Mouse (Mus musculus) stomach, embryonic 15.5 days (tissue): ENCODE measurements around the gene Haus7. TPM values are rescaled to one million over a fixed set of nuclear protein-coding genes. Genes with fewer than 3 reads are reported as not detected.

ENCODE experiments used
- ATAC-seq: fragments of 200-750 bp; cut with Nextera tagmentation; 2 replicates; pipeline ENCODE4 v1.8.0; 2017; ENCODE audit warnings: low read depth, moderate number of reproducible peaks, moderate TSS enrichment; ENCODE audit not compliant: insufficient read depth, low FRiP score
- H3K27ac ChIP-seq: fragments of 300-500 bp; sonication (generic); 2 replicates; pipeline ENCODE4 v1.5.1; 2015; ENCODE audit warnings: mild to moderate bottlenecking, inconsistent platforms
- H3K27me3 ChIP-seq: fragments of 300-500 bp; sonication (generic); replicated peaks from 2 replicates; pipeline ENCODE4 v1.6.1; 2015; ENCODE audit warnings: inconsistent platforms
- H3K36me3 ChIP-seq: fragments of 300-500 bp; sonication (generic); 2 replicates; pipeline ENCODE4 v1.6.1; 2015; ENCODE audit warnings: inconsistent platforms
- H3K4me1 ChIP-seq: fragments of 300-500 bp; sonication (generic); 2 replicates; pipeline ENCODE4 v1.6.1; 2015; ENCODE audit warnings: inconsistent platforms
- H3K4me2 ChIP-seq: fragments of 300-500 bp; sonication (generic); 2 replicates; pipeline ENCODE4 v1.6.1; 2015; ENCODE audit warnings: mild to moderate bottlenecking, inconsistent platforms
- H3K4me3 ChIP-seq: fragments of 300-500 bp; sonication (generic); replicated peaks from 2 replicates; pipeline ENCODE4 v1.5.1; 2015; ENCODE audit warnings: inconsistent platforms
- H3K9ac ChIP-seq: fragments of 300-500 bp; sonication (generic); 2 replicates; pipeline ENCODE4 v1.6.1; 2015; ENCODE audit warnings: inconsistent platforms
- H3K9me3 ChIP-seq: fragments of 300-500 bp; sonication (generic); 2 replicates; pipeline ENCODE4 v1.6.1; 2016; ENCODE audit warnings: inconsistent platforms
- WGBS: fragments of 180-500 bp; shearing (Covaris S2); methylation state at CpG from one replicate; pipeline ENCODE4 v1.1.7; 2015; 5-methylcytosine and 5-hydroxymethylcytosine counted together
- polyA plus RNA-seq: library from polyadenylated mRNA; unstranded; fragments of >200 nt; fragmentation: Nextera tagmentation; extraction: Ambion mirVana; gene quantifications from 2 replicates; pipeline ENCODE4 v1.2.1, GENCODE M21; 2015

Gene Haus7
- polyA plus RNA-seq, 1 experiment from 2014 or later = 58.7 TPM

- Histone ChIP-seq H3K4me2 (no peak overlapping the region), H3K4me1 (no peaks in the 10 kb centered on the region), H3K27me3 (no peaks in the 10 kb centered on the region), H3K9ac (no peak overlapping the region), H3K4me3 (no peak overlapping the region), H3K36me3 (no peaks in the 10 kb centered on the region), H3K9me3 (no peaks in the 10 kb centered on the region), H3K27ac (peak overlapping the region; percentile 63)
- ATAC-seq = no peak
- 39% methylated on average over 2 of the region's 2 CpGs for WGBS
Measured at GRCm38 (mm10) chrX:73480334-73480733, 21.5 kb upstream of the Haus7 start.

GRCm38 (mm10) chrX:73479656-73480055 lies 20.8 kb upstream of the Haus7 start:
- Histone ChIP-seq H3K9ac (no peak overlapping the region), H3K9me3 (no peaks in the 10 kb centered on the region), H3K4me1 (no peaks in the 10 kb centered on the region), H3K4me2 (no peak overlapping the region), H3K36me3 (no peaks in the 10 kb centered on the region), H3K4me3 (no peak overlapping the region), H3K27ac (peak overlapping the region; percentile 63), H3K27me3 (no peaks in the 10 kb centered on the region)
- ATAC-seq = no peak

- no peaks in the 10 kb centered on the region for H3K27me3 ChIP-seq
- no peaks in the 10 kb centered on the region for H3K36me3 ChIP-seq
- H3K4me2 ChIP-seq = no peak overlapping the region
- no peaks in the 10 kb centered on the region for H3K9me3 ChIP-seq
- WGBS = 89% methylated on average over 2 of the region's 2 CpGs
- no peak overlapping the region for H3K9ac ChIP-seq
- H3K27ac ChIP-seq = no peak overlapping the region
- no peak for ATAC-seq
- no peak overlapping the region for H3K4me3 ChIP-seq
- no peaks in the 10 kb centered on the region for H3K4me1 ChIP-seq
Measured at GRCm38 (mm10) chrX:73477500-73477899, 18.7 kb upstream of the Haus7 start.

- Histone ChIP-seq H3K27ac (peak overlapping the region; percentile 59), H3K4me3 (no peak overlapping the region), H3K27me3 (no peaks in the 10 kb centered on the region), H3K4me1 (no peaks in the 10 kb centered on the region), H3K36me3 (no peaks in the 10 kb centered on the region), H3K4me2 (no peak overlapping the region), H3K9me3 (no peaks in the 10 kb centered on the region), H3K9ac (no peak overlapping the region)
- peak; percentile 61; the same call in 1 of the 2 replicates for ATAC-seq
- WGBS = 59% methylated on average over 2 of the region's 2 CpGs
Measured at GRCm38 (mm10) chrX:73476621-73477020, 17.8 kb upstream of the Haus7 start.

GRCm38 (mm10) chrX:73475658-73476256 lies 16.9 kb upstream of the Haus7 start:
- Histone ChIP-seq H3K4me3 (no peak overlapping the region), H3K27me3 (no peaks in the 10 kb centered on the region), H3K9me3 (no peaks in the 10 kb centered on the region), H3K27ac (peak overlapping the region; percentile 59; the same call in 1 of the 2 replicates), H3K36me3 (no peaks in the 10 kb centered on the region), H3K4me1 (no peaks in the 10 kb centered on the region), H3K4me2 (no peak overlapping the region), H3K9ac (no peak overlapping the region)
- WGBS = 85% methylated on average over 1 of the region's 1 CpGs
- no peak for ATAC-seq

GRCm38 (mm10) chrX:73474340-73475165 lies 15.7 kb upstream of the Haus7 start:
- Histone ChIP-seq H3K4me2 (no peak overlapping the region), H3K27ac (peak overlapping the region; percentile 63), H3K4me1 (no peaks in the 10 kb centered on the region), H3K36me3 (no peaks in the 10 kb centered on the region), H3K27me3 (no peaks in the 10 kb centered on the region), H3K9ac (no peak overlapping the region), H3K4me3 (no peak overlapping the region), H3K9me3 (no peaks in the 10 kb centered on the region)
- WGBS = 38% methylated on average over 12 of the region's 12 CpGs
- ATAC-seq = peak; percentile 43; the same call in 1 of the 2 replicates

GRCm38 (mm10) chrX:73471764-73472163 lies 12.9 kb upstream of the Haus7 start:
- H3K4me3 ChIP-seq = no peak overlapping the region
- H3K36me3 ChIP-seq = no peaks in the 10 kb centered on the region
- no peaks in the 10 kb centered on the region for H3K4me1 ChIP-seq
- ATAC-seq = no peak
- WGBS = 88% methylated on average over 3 of the region's 3 CpGs
- H3K27ac ChIP-seq = no peak overlapping the region
- no peak overlapping the region for H3K4me2 ChIP-seq
- no peaks in the 10 kb centered on the region for H3K9me3 ChIP-seq
- no peaks in the 10 kb centered on the region for H3K27me3 ChIP-seq
- no peak overlapping the region for H3K9ac ChIP-seq

- no peaks in the 10 kb centered on the region for H3K4me1 ChIP-seq
- H3K4me3 ChIP-seq = no peak overlapping the region
- no peak overlapping the region for H3K4me2 ChIP-seq
- H3K9me3 ChIP-seq = no peaks in the 10 kb centered on the region
- no peak overlapping the region for H3K9ac ChIP-seq
- WGBS = 47% methylated on average over 1 of the region's 1 CpGs
- H3K27me3 ChIP-seq = no peaks in the 10 kb centered on the region
- ATAC-seq = no peak
- no peaks in the 10 kb centered on the region for H3K36me3 ChIP-seq
- H3K27ac ChIP-seq = peak overlapping the region; percentile 66; the same call in 1 of the 2 replicates
Measured at GRCm38 (mm10) chrX:73468752-73469151, 9.9 kb upstream of the Haus7 start.

- Histone ChIP-seq H3K4me2 (no peak overlapping the region), H3K4me3 (no peak overlapping the region), H3K27ac (peak overlapping the region; percentile 66), H3K4me1 (no peaks in the 10 kb centered on the region), H3K27me3 (no peaks in the 10 kb centered on the region), H3K9me3 (no peaks in the 10 kb centered on the region), H3K36me3 (no peaks in the 10 kb centered on the region), H3K9ac (no peak overlapping the region)
- no peak for ATAC-seq
- 58% methylated on average over 3 of the region's 3 CpGs for WGBS
Measured at GRCm38 (mm10) chrX:73468330-73468729, 9.5 kb upstream of the Haus7 start.

- Histone ChIP-seq H3K27ac (peak overlapping the region; percentile 66), H3K9ac (no peak overlapping the region), H3K36me3 (no peaks in the 10 kb centered on the region), H3K4me1 (no peaks in the 10 kb centered on the region), H3K27me3 (no peaks in the 10 kb centered on the region), H3K9me3 (no peaks in the 10 kb centered on the region), H3K4me2 (no peak overlapping the region), H3K4me3 (no peak overlapping the region)
- WGBS = 57% methylated on average over 5 of the region's 5 CpGs
- ATAC-seq = no peak; the same call in 1 of the 2 replicates
Measured at GRCm38 (mm10) chrX:73467446-73468241, 8.8 kb upstream of the Haus7 start.

GRCm38 (mm10) chrX:73465483-73466186 lies 6.8 kb upstream of the Haus7 start:
- H3K9me3 ChIP-seq = no peaks in the 10 kb centered on the region
- H3K36me3 ChIP-seq = no peaks in the 10 kb centered on the region
- no peak overlapping the region for H3K4me2 ChIP-seq
- H3K4me3 ChIP-seq = no peak overlapping the region
- H3K27ac ChIP-seq = peak overlapping the region; percentile 21; the same call in 1 of the 2 replicates
- WGBS = 51% methylated on average over 9 of the region's 9 CpGs
- no peaks in the 10 kb centered on the region for H3K27me3 ChIP-seq
- no peak overlapping the region for H3K9ac ChIP-seq
- peak; percentile 65; the same call in 1 of the 2 replicates for ATAC-seq
- H3K4me1 ChIP-seq = no peaks in the 10 kb centered on the region
